Mouse (Mus musculus) CH12.LX (cell line): ENCODE data around the gene Uap1. TPM values are rescaled to one million over a fixed set of nuclear protein-coding genes. Genes with fewer than 3 reads are reported as not detected.

Experiments
- DNase-seq: peaks from one replicate; pipeline ENCODE4 v3.0.0-alpha.2; 2013; ENCODE audit errors: extremely low read depth
- H3K27ac ChIP-seq: 2 replicates; pipeline ENCODE4 v1.5.1; 2012; ENCODE audit warnings: low read depth, mild to moderate bottlenecking, control low read depth, moderate library complexity; ENCODE audit not compliant: insufficient read depth
- H3K27me3 ChIP-seq: replicated peaks from 2 replicates; pipeline ENCODE3; 2012; ENCODE audit warnings: inconsistent platforms
- H3K36me3 ChIP-seq, 2 experiments: replicated peaks in 1 of 2; 2 replicates each; pipeline versions ENCODE3 to v1.6.1; 2012; ENCODE audit warnings: inconsistent platforms in 1 of 2, low read length in 1 of 2, mild to moderate bottlenecking in 1 of 2, mixed read lengths in 1 of 2, moderate library complexity in 1 of 2; ENCODE audit not compliant: control insufficient read depth in 1 of 2, insufficient read depth in 1 of 2
- H3K4me1 ChIP-seq, 2 experiments: 2 replicates each; pipeline ENCODE4 v1.6.1; 2012; ENCODE audit warnings: inconsistent platforms in 1 of 2, moderate library complexity in 1 of 2; ENCODE audit not compliant: insufficient read depth in 2 of 2, control insufficient read depth in 1 of 2
- H3K4me2 ChIP-seq: 2 replicates; pipeline ENCODE4 v1.6.1; 2012; ENCODE audit warnings: low read depth, mild to moderate bottlenecking, control low read depth; ENCODE audit not compliant: poor library complexity, insufficient read depth, severe bottlenecking
- H3K4me3 ChIP-seq, 3 experiments: fragments of 150-350 bp in 1 of 3; sonication (generic) in 1 of 3; replicated peaks in 1 of 3; 2 replicates each; pipeline versions ENCODE3 to v1.5.1; 2011 to 2012; ENCODE audit warnings: low read depth in 2 of 3, low read length in 2 of 3, mild to moderate bottlenecking in 2 of 3, moderate library complexity in 2 of 3, control low read depth in 1 of 3, improper control_type of control experiment in 1 of 3, inconsistent platforms in 1 of 3, mixed read lengths in 1 of 3; ENCODE audit not compliant: poor library complexity in 1 of 3
- H3K79me2 ChIP-seq: replicated peaks from 2 replicates; pipeline ENCODE4 v1.6.1; 2012; ENCODE audit warnings: mild to moderate bottlenecking, moderate library complexity; ENCODE audit not compliant: control insufficient read depth, poor library complexity, insufficient read depth, severe bottlenecking; ENCODE audit errors: extremely low read depth
- H3K9ac ChIP-seq: 2 replicates; pipeline ENCODE4 v1.6.1; 2012; ENCODE audit warnings: low read depth, mild to moderate bottlenecking, control low read depth, moderate library complexity; ENCODE audit not compliant: insufficient read depth
- H3K9me3 ChIP-seq: replicated peaks from 2 replicates; pipeline ENCODE3; 2012; ENCODE audit warnings: low read length, inconsistent platforms, mixed read lengths
- CHD1 ChIP-seq: IDR thresholded peaks from 2 replicates; pipeline ENCODE4 v1.6.1; 2012; ENCODE audit warnings: low read depth, low read length, improper control_type of control experiment, inconsistent platforms
- CTCF ChIP-seq, 2 experiments: IDR thresholded peaks in 1 of 2; conservative IDR thresholded peaks in 1 of 2; 2 replicates each; pipeline ENCODE4 v1.5.1; 2011 to 2012; ENCODE audit warnings: low read depth in 2 of 2, low read length in 2 of 2, improper control_type of control experiment in 1 of 2, inconsistent platforms in 1 of 2, mild to moderate bottlenecking in 1 of 2, moderate library complexity in 1 of 2
- E2F4 ChIP-seq: IDR thresholded peaks from 2 replicates; pipeline ENCODE4 v1.6.1; 2011; ENCODE audit warnings: low read depth, low read length, improper control_type of control experiment; ENCODE audit not compliant: insufficient replicate concordance
- ELF1 ChIP-seq: IDR thresholded peaks from 2 replicates; pipeline ENCODE4 v1.6.1; 2014; ENCODE audit warnings: low read depth, mild to moderate bottlenecking, inconsistent platforms, low read length, improper control_type of control experiment
- EP300 ChIP-seq: IDR thresholded peaks from 2 replicates; pipeline ENCODE4 v1.6.1; 2011; ENCODE audit warnings: low read length, improper control_type of control experiment
- ETS1 ChIP-seq: conservative IDR thresholded peaks from 2 replicates; pipeline ENCODE4 v1.6.1; 2012; ENCODE audit warnings: low read depth, mild to moderate bottlenecking, inconsistent platforms, low read length, improper control_type of control experiment, moderate library complexity
- GABPA ChIP-seq: IDR thresholded peaks from 2 replicates; pipeline ENCODE4 v1.6.1; 2012; ENCODE audit warnings: low read depth, low read length, improper control_type of control experiment, inconsistent platforms; ENCODE audit not compliant: insufficient replicate concordance
- IRF4 ChIP-seq: IDR thresholded peaks from 2 replicates; pipeline ENCODE4 v1.6.1; 2014; ENCODE audit warnings: low read depth, mild to moderate bottlenecking, inconsistent platforms, low read length, improper control_type of control experiment
- JUN ChIP-seq: IDR thresholded peaks from 2 replicates; pipeline ENCODE4 v1.6.1; 2011; ENCODE audit warnings: low read depth, mild to moderate bottlenecking, low read length, improper control_type of control experiment, moderate library complexity; ENCODE audit not compliant: insufficient read depth
- MAX ChIP-seq: IDR thresholded peaks from 2 replicates; pipeline ENCODE4 v1.6.1; 2011; ENCODE audit warnings: low read length, improper control_type of control experiment
- MYC ChIP-seq: IDR thresholded peaks from 2 replicates; pipeline ENCODE4 v1.6.1; 2011; ENCODE audit warnings: low read depth, mild to moderate bottlenecking, improper control_type of control experiment, low read length
- NELFE ChIP-seq: IDR thresholded peaks from 2 replicates; pipeline ENCODE4 v1.6.1; 2011; ENCODE audit warnings: low read depth, low read length, improper control_type of control experiment
- POLR2A ChIP-seq: IDR thresholded peaks from 2 replicates; pipeline ENCODE4 v1.6.1; 2011; ENCODE audit warnings: low read depth, mild to moderate bottlenecking, improper control_type of control experiment, low read length
- POLR2AphosphoS2 ChIP-seq: IDR thresholded peaks from 2 replicates; pipeline ENCODE4 v1.6.1; 2011; ENCODE audit warnings: low read depth, low read length, improper control_type of control experiment
- RAD21 ChIP-seq: IDR thresholded peaks from 2 replicates; pipeline ENCODE4 v1.6.1; 2011; ENCODE audit warnings: low read depth, mild to moderate bottlenecking, low read length, improper control_type of control experiment, moderate library complexity
- RCOR1 ChIP-seq: conservative IDR thresholded peaks from 2 replicates; pipeline ENCODE4 v1.6.1; 2012; ENCODE audit warnings: low read depth, mild to moderate bottlenecking, inconsistent platforms, low read length, improper control_type of control experiment
- SIN3A ChIP-seq: IDR thresholded peaks from 2 replicates; pipeline ENCODE4 v1.6.1; 2012; ENCODE audit warnings: low read length, improper control_type of control experiment, inconsistent platforms
- SMC3 ChIP-seq: IDR thresholded peaks from 2 replicates; pipeline ENCODE4 v1.6.1; 2011; ENCODE audit warnings: low read depth, low read length, improper control_type of control experiment
- TBP ChIP-seq: conservative IDR thresholded peaks from 2 replicates; pipeline ENCODE4 v1.6.1; 2011; ENCODE audit warnings: low read depth, low read length, improper control_type of control experiment
- UBTF ChIP-seq: IDR thresholded peaks from 2 replicates; pipeline ENCODE4 v1.6.1; 2012; ENCODE audit warnings: low read depth, mild to moderate bottlenecking, inconsistent platforms, low read length, improper control_type of control experiment, moderate library complexity
- ZC3H11A ChIP-seq: IDR thresholded peaks from 2 replicates; pipeline ENCODE4 v1.6.1; 2012; ENCODE audit warnings: low read depth, mild to moderate bottlenecking, inconsistent platforms, low read length, improper control_type of control experiment
- dilution Hi-C: fragments of 300-500 bp; cut with MboI; formaldehyde crosslinking; loops from 2 replicates; pipeline ENCODE4 v1.14.3; 2020; ENCODE audit warnings: low sequenced_read_pairs; ENCODE audit not compliant: extremely low pct_unique_long_range_greater_than_20kb, extremely low pct_ligation_motif_present
- in situ Hi-C: fragments of 300-500 bp; cut with MboI; formaldehyde crosslinking; loops from 3 replicates; pipeline ENCODE4 v1.14.3; 2019; ENCODE audit warnings: low sequenced_read_pairs, low pct_ligation_motif_present, low pct_unique_long_range_greater_than_20kb, mixed read lengths
- polyA plus RNA-seq: library from polyadenylated mRNA; unstranded; fragments of >175 nt; gene quantifications from 2 replicates; pipeline ENCODE4 v1.2.1, GENCODE M21; 2012; ENCODE audit warnings: low read depth; ENCODE audit not compliant: insufficient read length
- total RNA-seq, 2 experiments: library from RNA; depleted of rRNA; stranded (reverse); fragments of 300-350 nt in 1 of 2; fragments of >200 nt in 1 of 2; gene quantifications; 2 replicates each; pipeline ENCODE4 v1.2.3; 2012 to 2014

The Uap1 gene
- total and polyA plus RNA-seq, 3 experiments: 32.7 to 46.3 (median 34.1) TPM

DNA sequence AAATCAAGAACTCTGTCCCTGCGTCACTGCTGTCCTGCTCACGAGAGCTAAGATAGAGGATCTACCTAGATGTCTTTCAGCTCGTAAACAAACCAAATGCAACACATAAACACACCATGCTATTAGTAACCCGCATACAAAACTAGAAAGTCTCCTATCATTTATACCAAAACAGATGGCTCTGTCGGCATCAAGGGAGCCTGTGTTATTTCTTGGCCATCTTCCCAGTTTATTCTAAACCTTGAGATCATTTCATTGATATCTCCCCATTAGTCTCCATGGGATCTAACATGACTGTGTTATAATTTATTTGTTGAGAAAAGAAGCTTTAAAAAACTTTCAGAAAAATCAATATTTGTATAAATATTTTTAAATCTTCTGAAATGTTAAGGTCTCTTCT lies 19.0 kb downstream of the Uap1 start:
- in situ Hi-C loops: loop anchor here (25.0 kb wide), 1 partner anchor 618 kb away; the partner anchor contains the start of gene Nuf2
- no peak for DNase-seq
- H3K27me3 ChIP-seq: no peaks in the 10 kb centered on the region
- no peak for TF ChIP-seq GABPA
- no peak for TF ChIP-seq POLR2AphosphoS2
- TF ChIP-seq JUN: no peak
- no peak for TF ChIP-seq MAX
- no peak for TF ChIP-seq ETS1
- TF ChIP-seq E2F4: no peak
- TF ChIP-seq ELF1: no peak
- TF ChIP-seq RCOR1: no peak
- TF ChIP-seq MYC: no peak
- TF ChIP-seq ZC3H11A: no peak
- TF ChIP-seq SIN3A: no peak
- no peak for TF ChIP-seq EP300
- TF ChIP-seq CHD1: no peak
- TF ChIP-seq IRF4: no peak
- TF ChIP-seq TBP: no peak
- no peak for TF ChIP-seq POLR2A
- no peak for TF ChIP-seq NELFE
- TF ChIP-seq RAD21: no peak
- TF ChIP-seq UBTF: no peak
- peaks cover 5 to 34% of the 10 kb centered on the region in 2 experiments; a peak in 2 of 4 replicates for H3K4me1 ChIP-seq
- peaks cover 15 to 50% of the 10 kb centered on the region in 2 experiments for H3K36me3 ChIP-seq
- H3K79me2 ChIP-seq: no peaks in the 10 kb centered on the region; the same call in 1 of the 2 replicates
- H3K9ac ChIP-seq: no peak overlapping the region
- no peak overlapping the region for H3K4me2 ChIP-seq
- dilution Hi-C loops: no loop called here
- no peak overlapping the region for H3K27ac ChIP-seq
- no peaks in the 10 kb centered on the region for H3K9me3 ChIP-seq
- H3K4me3 ChIP-seq: no peak overlapping the region

DNA sequence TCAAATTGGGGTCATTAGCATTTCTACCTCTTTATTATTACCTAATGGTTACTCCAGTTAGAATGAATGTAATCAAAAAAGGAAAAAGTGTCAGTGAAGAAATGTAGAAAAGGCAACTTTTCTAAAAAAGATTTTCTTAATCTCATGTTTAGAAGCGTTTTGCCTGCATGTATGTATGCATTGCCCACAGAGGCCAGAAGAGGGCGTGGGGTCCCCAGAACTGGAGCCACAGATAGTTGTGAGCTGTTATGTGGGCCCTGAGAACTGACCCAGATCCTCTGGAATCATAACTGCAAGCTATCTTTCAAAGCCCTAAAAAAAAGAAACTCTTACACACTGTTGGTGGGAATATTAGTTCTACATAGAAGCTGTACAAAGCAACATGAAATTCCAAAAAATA lies 19.5 kb downstream of the Uap1 start:
- H3K4me2 ChIP-seq: no peak overlapping the region
- no peak overlapping the region for H3K4me3 ChIP-seq
- no peak for DNase-seq
- H3K9ac ChIP-seq: no peak overlapping the region
- no peaks in the 10 kb centered on the region for H3K27me3 ChIP-seq
- H3K4me1 ChIP-seq: peaks cover 5 to 33% of the 10 kb centered on the region in 2 experiments; a peak in 2 of 4 replicates
- in situ Hi-C loops: loop anchor here (25.0 kb wide), 1 partner anchor 618 kb away; the partner anchor contains the start of gene Nuf2
- peaks cover 13 to 50% of the 10 kb centered on the region in 2 experiments for H3K36me3 ChIP-seq
- TF ChIP-seq TBP: no peak
- TF ChIP-seq JUN: no peak
- peak in 1 of 2 experiments; percentile 35; a peak in 2 of 4 replicates for TF ChIP-seq CTCF (conservative IDR thresholded peaks at IDR 0.05 in 1 of 2, IDR thresholded peaks at IDR 0.05 in 1 of 2; ENCODE audit: low read depth in 2 of 2, low read length in 2 of 2)
- no peak for TF ChIP-seq SMC3
- TF ChIP-seq, all 38 proteins: peak for 1
- Histone ChIP-seq H3K27ac (no peak overlapping the region), H3K79me2 (no peaks in the 10 kb centered on the region; the same call in 1 of the 2 replicates), H3K9me3 (no peaks in the 10 kb centered on the region)
- dilution Hi-C loops: no loop called here
